Mouse (Mus musculus) intestine, postnatal 0 days (tissue): Measurements from ENCODE around the gene Pigl. TPM values are rescaled to one million over a fixed set of nuclear protein-coding genes. Genes with fewer than 3 reads are reported as not detected.
A peak's percentile ranks its signal among the peaks of the same experiment; 100 is the strongest.
"Not testable (repeated sequence)": the region's sequence is repeated elsewhere in the genome, so short reads cannot be mapped to it uniquely, and the experiment has no call there.

Experiments used
- ATAC-seq: fragments of 200-750 bp; cut with Nextera tagmentation; 2 replicates; pipeline ENCODE4 v1.8.0; 2017; ENCODE audit warnings: mild to moderate bottlenecking, moderate TSS enrichment, moderate library complexity
- H3K27ac ChIP-seq: fragments of 300-500 bp; sonication (generic); 2 replicates; pipeline ENCODE4 v1.5.1; 2014; ENCODE audit warnings: mild to moderate bottlenecking, low read depth, low read length, moderate library complexity
- H3K27me3 ChIP-seq: fragments of 300-500 bp; sonication (generic); replicated peaks from 2 replicates; pipeline ENCODE4 v1.6.1; 2014; ENCODE audit warnings: low read length, mixed read lengths; ENCODE audit not compliant: control insufficient read depth, insufficient read depth
- H3K36me3 ChIP-seq: fragments of 300-500 bp; sonication (generic); 2 replicates; pipeline ENCODE4 v1.6.1; 2014; ENCODE audit warnings: mild to moderate bottlenecking, moderate library complexity; ENCODE audit not compliant: control insufficient read depth, insufficient read depth
- H3K4me1 ChIP-seq: fragments of 300-500 bp; sonication (generic); replicated peaks from 2 replicates; pipeline ENCODE4 v1.6.1; 2014; ENCODE audit warnings: antibody characterized with exemption, low read length, mixed read lengths; ENCODE audit not compliant: control insufficient read depth, insufficient read depth
- H3K4me2 ChIP-seq: fragments of 300-500 bp; sonication (generic); replicated peaks from 2 replicates; pipeline ENCODE4 v1.6.1; 2014; ENCODE audit warnings: low read depth, mild to moderate bottlenecking, moderate library complexity
- H3K4me3 ChIP-seq: fragments of 300-500 bp; sonication (generic); 2 replicates; pipeline ENCODE4 v1.5.1; 2014; ENCODE audit warnings: low read depth, low read length
- H3K9ac ChIP-seq: fragments of 300-500 bp; sonication (generic); 2 replicates; pipeline ENCODE4 v1.6.1; 2014; ENCODE audit warnings: mild to moderate bottlenecking, low read depth, low read length
- H3K9me3 ChIP-seq: fragments of 300-500 bp; sonication (generic); 2 replicates; pipeline ENCODE4 v1.6.1; 2016; ENCODE audit warnings: mixed run types; ENCODE audit not compliant: control insufficient read depth
- CTCF ChIP-seq: sonication (generic); IDR thresholded peaks from 2 replicates; pipeline ENCODE4 v1.5.1; 2016; ENCODE audit warnings: low read depth, mild to moderate bottlenecking, control low read depth, antibody characterized with exemption, moderate library complexity
- WGBS: fragments of 180-500 bp; shearing (Covaris S2); extraction: QIAGEN DNeasy Blood & Tissue Kit; methylation state at CpG from one replicate; pipeline ENCODE4 v1.1.7; 2014; 5-methylcytosine and 5-hydroxymethylcytosine counted together
- polyA plus RNA-seq: library from polyadenylated mRNA; unstranded; fragments of >200 nt; fragmentation: Nextera tagmentation; extraction: Ambion mirVana; gene quantifications from 2 replicates; pipeline ENCODE4 v1.2.1, GENCODE M21; 2015

Gene Pigl
- polyA plus RNA-seq, 1 experiment from 2014 or later, result 8.9 TPM

DNA sequence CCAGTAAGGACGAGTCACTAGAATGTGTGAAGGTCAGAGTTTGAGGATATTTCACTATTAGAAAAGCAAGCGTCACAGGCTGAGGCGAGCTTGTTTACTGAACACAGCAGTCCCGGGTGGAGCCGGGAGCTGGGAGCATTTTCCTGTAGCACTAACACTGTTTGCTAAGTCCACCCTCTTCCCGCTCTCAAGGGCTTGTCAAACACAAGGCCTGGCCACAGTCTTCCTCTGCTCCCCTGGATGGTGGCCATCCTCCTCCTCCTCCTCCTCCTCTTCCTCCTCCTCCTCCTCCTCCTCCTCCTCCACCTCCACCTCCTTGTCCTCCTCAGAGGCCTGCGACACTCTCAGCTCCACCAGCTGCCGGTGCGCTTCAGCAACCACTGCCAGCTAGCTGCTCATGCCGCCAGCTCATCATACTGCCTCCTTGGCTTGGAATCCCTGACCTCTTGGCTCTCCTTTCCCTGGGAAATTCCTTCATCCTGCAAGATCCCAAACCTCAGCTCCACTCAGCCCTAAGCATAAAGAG lies 37.1 kb downstream of the Pigl start:
- peak; percentile 31 for ATAC-seq

DNA sequence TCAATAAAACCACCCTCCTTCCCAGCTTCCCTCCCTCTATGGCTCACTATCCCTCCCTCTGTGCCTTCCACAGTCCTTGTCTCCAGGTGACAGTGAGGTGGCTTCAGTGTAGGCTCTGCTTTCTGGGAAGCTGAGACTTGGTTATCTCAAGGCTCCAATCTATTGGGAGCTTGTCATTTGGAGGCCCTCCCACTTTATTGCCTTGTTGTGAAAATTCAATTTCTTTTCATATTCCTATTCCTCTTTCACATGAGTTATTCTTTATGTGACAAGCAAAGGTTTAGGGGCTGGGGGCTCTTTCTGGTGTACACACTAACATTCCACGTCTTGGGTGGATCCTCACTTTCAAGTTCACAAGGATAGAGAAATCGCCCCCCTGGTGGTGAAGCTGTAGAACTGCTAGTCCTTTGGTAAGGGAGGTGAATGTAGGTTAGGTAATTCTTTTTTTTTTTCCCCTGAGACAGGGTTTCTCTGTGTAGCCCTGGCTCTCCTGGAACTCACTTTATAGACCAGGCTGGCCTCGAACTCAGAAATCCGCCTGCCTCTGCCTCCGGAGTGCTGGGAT lies 38.0 kb downstream of the Pigl start:
- Histone ChIP-seq H3K4me3 (no peak overlapping the region), H3K27me3 (no peaks in the 10 kb centered on the region), H3K4me2 (no peak overlapping the region), H3K27ac (peak overlapping the region; percentile 86; the same call in 1 of the 2 replicates), H3K9ac (no peak overlapping the region), H3K36me3 (no peaks in the 10 kb centered on the region), H3K9me3 (no peaks in the 10 kb centered on the region), H3K4me1 (peaks cover 14% of the 10 kb centered on the region)
- peak; percentile 77 for TF ChIP-seq CTCF
- no peak for ATAC-seq
- WGBS, result 60% methylated on average over 5 of the region's 5 CpGs

More for the DNA sequence above, 37.1 kb downstream of the Pigl start:
- WGBS, result 15% methylated on average over 9 of the region's 10 CpGs
- H3K9me3 ChIP-seq, result no peaks in the 10 kb centered on the region
- H3K9ac ChIP-seq, result 0 out of 2 replicates have a peak overlapping the region, but pooled peaks have one; percentile 22
- TF ChIP-seq CTCF, result no peak
- no peak overlapping the region for H3K4me3 ChIP-seq
- H3K4me2 ChIP-seq, result peak overlapping the region; percentile 46
- H3K36me3 ChIP-seq, result no peaks in the 10 kb centered on the region
- peak overlapping the region; percentile 86 for H3K27ac ChIP-seq
- H3K4me1 ChIP-seq, result peaks cover 14% of the 10 kb centered on the region
- H3K27me3 ChIP-seq, result no peaks in the 10 kb centered on the region

DNA sequence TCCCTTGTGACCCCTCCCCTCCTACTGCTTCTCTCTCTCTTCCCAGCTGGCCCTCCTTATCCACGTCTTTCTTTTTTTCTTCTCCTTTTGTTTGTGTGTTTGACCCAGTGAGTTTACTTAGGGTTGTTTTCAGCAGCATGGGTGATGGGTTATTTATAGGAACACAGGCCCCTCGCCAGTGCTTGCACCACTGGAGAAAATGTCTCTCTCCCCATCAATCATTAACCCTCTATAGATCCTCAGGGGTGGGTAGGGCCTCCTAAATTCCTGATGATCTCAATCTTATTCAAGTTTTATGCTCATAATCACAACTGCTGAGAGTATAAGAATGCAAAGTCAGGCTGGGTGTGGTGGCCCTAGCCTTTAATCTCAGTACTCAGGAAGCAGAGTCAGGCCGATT lies 38.9 kb downstream of the Pigl start:
- H3K4me2 ChIP-seq, result no peak overlapping the region
- no peak for TF ChIP-seq CTCF
- H3K9me3 ChIP-seq, result no peaks in the 10 kb centered on the region
- H3K4me1 ChIP-seq, result peaks cover 14% of the 10 kb centered on the region
- H3K4me3 ChIP-seq, result no peak overlapping the region
- H3K27ac ChIP-seq, result peak overlapping the region; percentile 37; the same call in 1 of the 2 replicates
- H3K36me3 ChIP-seq, result no peaks in the 10 kb centered on the region
- no peak for ATAC-seq
- no peaks in the 10 kb centered on the region for H3K27me3 ChIP-seq
- H3K9ac ChIP-seq, result no peak overlapping the region
- 34% methylated on average over 3 of the region's 3 CpGs for WGBS

GRCm38 (mm10) chr11:62498802-62499201 lies 40.5 kb downstream of the Pigl start:
- no peak overlapping the region for H3K4me2 ChIP-seq
- no peaks in the 10 kb centered on the region for H3K9me3 ChIP-seq
- peaks cover 14% of the 10 kb centered on the region for H3K4me1 ChIP-seq
- WGBS, result 98% methylated on average over 2 of the region's 2 CpGs
- TF ChIP-seq CTCF, result no peak
- H3K36me3 ChIP-seq, result no peaks in the 10 kb centered on the region
- no peak overlapping the region for H3K27ac ChIP-seq
- H3K9ac ChIP-seq, result no peak overlapping the region
- no peaks in the 10 kb centered on the region for H3K27me3 ChIP-seq
- no peak overlapping the region for H3K4me3 ChIP-seq
- ATAC-seq, result no peak

- H3K4me2 ChIP-seq, result no peak overlapping the region
- TF ChIP-seq CTCF, result no peak
- ATAC-seq, result peak; percentile 85
- H3K36me3 ChIP-seq, result no peaks in the 10 kb centered on the region
- peak overlapping the region; percentile 80 for H3K27ac ChIP-seq
- no peak overlapping the region for H3K9ac ChIP-seq
- H3K27me3 ChIP-seq, result no peaks in the 10 kb centered on the region
- H3K4me3 ChIP-seq, result no peak overlapping the region
- no peaks in the 10 kb centered on the region for H3K9me3 ChIP-seq
- 44% methylated on average over 2 of the region's 2 CpGs for WGBS
- H3K4me1 ChIP-seq, result peaks cover 7% of the 10 kb centered on the region; the same call in 1 of the 2 replicates
Measured at GRCm38 (mm10) chr11:62500529-62500928, 42.3 kb downstream of the Pigl start.

DNA sequence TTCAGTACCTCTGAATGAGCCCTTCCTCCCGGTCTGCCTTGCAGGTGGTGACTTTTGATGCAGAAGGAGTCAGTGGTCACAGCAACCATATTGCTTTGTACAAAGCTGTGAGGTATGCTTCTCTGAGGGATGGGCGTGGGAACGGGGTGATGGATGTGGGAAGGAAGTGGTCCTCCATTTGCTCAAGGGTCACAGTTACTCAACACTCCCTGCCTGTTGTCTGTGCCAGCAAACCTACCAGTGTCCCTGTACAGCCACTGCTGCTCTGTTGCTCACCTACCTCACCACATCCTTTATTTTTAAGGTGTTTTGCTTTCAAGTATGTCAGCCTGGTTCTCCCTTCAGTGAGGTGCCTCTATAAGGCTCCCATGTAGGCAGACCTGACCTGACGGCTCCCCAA lies 49.4 kb downstream of the Pigl start:
- H3K4me3 ChIP-seq, result no peak overlapping the region
- no peaks in the 10 kb centered on the region for H3K27me3 ChIP-seq
- no peaks in the 10 kb centered on the region for H3K9me3 ChIP-seq
- no peak for TF ChIP-seq CTCF
- no peak overlapping the region for H3K27ac ChIP-seq
- no peaks in the 10 kb centered on the region for H3K4me1 ChIP-seq
- ATAC-seq, result no peak
- no peak overlapping the region for H3K9ac ChIP-seq
- H3K4me2 ChIP-seq, result no peak overlapping the region
- WGBS, result 86% methylated on average over 4 of the region's 4 CpGs
- no peaks in the 10 kb centered on the region for H3K36me3 ChIP-seq

- not testable (repeated sequence) for H3K27me3 ChIP-seq, ATAC-seq, H3K36me3 ChIP-seq, H3K4me3 ChIP-seq, H3K4me2 ChIP-seq, H3K9me3 ChIP-seq, H3K27ac ChIP-seq, H3K9ac ChIP-seq, H3K4me1 ChIP-seq
- 98% methylated on average over 13 of the region's 13 CpGs for WGBS
Measured at GRCm38 (mm10) chr11:62508365-62508764, 50.1 kb downstream of the Pigl start.

DNA sequence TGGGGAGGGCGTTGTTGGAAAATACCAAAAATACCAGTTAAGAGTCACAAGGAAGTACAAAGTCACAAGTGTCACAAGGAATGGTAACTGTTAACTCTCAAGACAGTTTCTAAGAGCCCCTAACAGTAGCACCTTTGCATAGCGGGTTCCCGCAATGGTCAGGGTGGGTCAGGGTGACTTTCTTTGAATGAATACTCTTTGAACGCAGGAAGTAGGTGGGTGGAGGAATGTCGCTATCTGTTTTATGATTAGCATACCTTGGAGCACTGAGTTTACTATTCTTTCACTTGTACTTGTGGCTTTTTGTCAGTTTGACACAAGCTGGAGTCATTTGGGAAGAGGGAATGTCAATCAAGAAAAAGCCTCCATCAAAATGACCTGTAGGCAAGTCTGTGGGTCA lies 50.6 kb downstream of the Pigl start:
- H3K27ac ChIP-seq, H3K9ac ChIP-seq, H3K27me3 ChIP-seq, H3K4me2 ChIP-seq, H3K36me3 ChIP-seq, H3K4me3 ChIP-seq, H3K9me3 ChIP-seq, ATAC-seq, H3K4me1 ChIP-seq: not testable (repeated sequence)
- 95% methylated on average over 5 of the region's 5 CpGs for WGBS
